Mouse (Mus musculus) heart, embryonic 10.5 days (tissue): Measurements from ENCODE around the gene Ldb1. TPM values are rescaled to one million over a fixed set of nuclear protein-coding genes. Genes with fewer than 3 reads are reported as not detected.
"Not testable (repeated sequence)": the region's sequence is repeated elsewhere in the genome, so short reads cannot be mapped to it uniquely, and the experiment has no call there.

Experiments used
- DNase-seq: peaks from one replicate; pipeline ENCODE4 v3.0.0-alpha.2; 2017; ENCODE audit warnings: low spot score
- H3K27ac ChIP-seq: fragments of 300-500 bp; sonication (generic); 2 replicates; pipeline ENCODE4 v1.5.1; 2016; ENCODE audit warnings: mild to moderate bottlenecking
- H3K27me3 ChIP-seq: fragments of 300-500 bp; sonication (generic); 2 replicates; pipeline ENCODE4 v1.6.1; 2016; ENCODE audit warnings: mild to moderate bottlenecking; ENCODE audit not compliant: poor library complexity, insufficient read depth, severe bottlenecking
- H3K36me3 ChIP-seq: fragments of 300-500 bp; sonication (generic); 2 replicates; pipeline ENCODE4 v1.6.1; 2016; ENCODE audit warnings: mild to moderate bottlenecking, moderate library complexity
- H3K4me1 ChIP-seq: fragments of 300-500 bp; sonication (generic); 2 replicates; pipeline ENCODE4 v1.6.1; 2016; ENCODE audit warnings: mild to moderate bottlenecking
- H3K4me3 ChIP-seq: fragments of 300-500 bp; sonication (generic); 2 replicates; pipeline ENCODE4 v1.5.1; 2016; ENCODE audit warnings: mild to moderate bottlenecking, moderate library complexity
- H3K9me3 ChIP-seq: fragments of 300-500 bp; sonication (generic); 2 replicates; pipeline ENCODE4 v1.6.1; 2016; ENCODE audit warnings: mild to moderate bottlenecking, moderate library complexity
- WGBS: fragments of 180-500 bp; shearing (Covaris S2); methylation state at CpG from one replicate; pipeline ENCODE4 v1.1.7; 2016; 5-methylcytosine and 5-hydroxymethylcytosine counted together
- polyA plus RNA-seq: library from polyadenylated mRNA; unstranded; fragments of >200 nt; fragmentation: Nextera tagmentation; extraction: Ambion mirVana; gene quantifications from 2 replicates; pipeline ENCODE4 v1.2.1, GENCODE M21; 2016

The Ldb1 gene
- polyA plus RNA-seq, 1 experiment from 2014 or later = 79.7 TPM

- Histone ChIP-seq H3K4me3 (no peak overlapping the region), H3K27me3 (peaks cover 6% of the 10 kb centered on the region), H3K4me1 (peaks cover 31% of the 10 kb centered on the region), H3K36me3 (peaks cover 15% of the 10 kb centered on the region), H3K9me3 (no peaks in the 10 kb centered on the region), H3K27ac (no peak overlapping the region)
- no peak for DNase-seq
- WGBS = 73% methylated on average over 9 of the region's 9 CpGs
Measured at GRCm38 (mm10) chr19:46002279-46002678, 42.7 kb downstream of the Ldb1 start.

- Histone ChIP-seq H3K27ac (no peak overlapping the region), H3K36me3 (peaks cover 12% of the 10 kb centered on the region), H3K4me3 (no peak overlapping the region), H3K27me3 (no peaks in the 10 kb centered on the region), H3K9me3 (no peaks in the 10 kb centered on the region), H3K4me1 (peaks cover 22% of the 10 kb centered on the region)
- 70% methylated on average over 1 of the region's 1 CpGs for WGBS
- DNase-seq = no peak
Measured at GRCm38 (mm10) chr19:45999378-45999777, 45.6 kb downstream of the Ldb1 start.

GRCm38 (mm10) chr19:45998694-45999217, 46.3 kb downstream of the Ldb1 start:
- Histone ChIP-seq H3K27me3 (no peaks in the 10 kb centered on the region), H3K27ac (peak overlapping the region; percentile 99), H3K4me3 (peak overlapping the region; percentile 79), H3K4me1 (peaks cover 16% of the 10 kb centered on the region), H3K36me3 (peaks cover 17% of the 10 kb centered on the region), H3K9me3 (no peaks in the 10 kb centered on the region)
- 13% methylated on average over 8 of the region's 8 CpGs for WGBS
- no peak for DNase-seq

GRCm38 (mm10) chr19:45997785-45998693, 47.0 kb downstream of the Ldb1 start, which contains the start of gene Armh3:
TSS of gene Armh3 (minus strand) at chr19:45998488.
- Histone ChIP-seq H3K27me3 (no peaks in the 10 kb centered on the region), H3K4me1 (peaks cover 8% of the 10 kb centered on the region; the same call in 1 of the 2 replicates), H3K9me3 (no peaks in the 10 kb centered on the region), H3K36me3 (peaks cover 17% of the 10 kb centered on the region), H3K27ac (peak within 1 kb of the TSS; percentile 99), H3K4me3 (peak within 1 kb of the TSS; percentile 79)
- peak; percentile 97 for DNase-seq
- 1% methylated on average over 76 of the region's 76 CpGs for WGBS

- H3K9me3 ChIP-seq = no peaks in the 10 kb centered on the region
- no peak for DNase-seq
- H3K27ac ChIP-seq = peak overlapping the region; percentile 99
- H3K36me3 ChIP-seq = peaks cover 17% of the 10 kb centered on the region
- 64% methylated on average over 5 of the region's 5 CpGs for whole genome bisulfite sequencing
- peaks cover 8% of the 10 kb centered on the region; the same call in 1 of the 2 replicates for H3K4me1 ChIP-seq
- H3K27me3 ChIP-seq = no peaks in the 10 kb centered on the region
- H3K4me3 ChIP-seq = peak overlapping the region; percentile 79
Measured at GRCm38 (mm10) chr19:45997365-45997764, 47.6 kb downstream of the Ldb1 start.

GRCm38 (mm10) chr19:45993981-45994737, 50.9 kb downstream of the Ldb1 start:
- Histone ChIP-seq H3K27me3 (no peaks in the 10 kb centered on the region), H3K36me3 (peaks cover 17% of the 10 kb centered on the region), H3K27ac (no peak overlapping the region), H3K9me3 (no peaks in the 10 kb centered on the region), H3K4me3 (no peak overlapping the region), H3K4me1 (peaks cover 12% of the 10 kb centered on the region; the same call in 1 of the 2 replicates)
- WGBS = 92% methylated on average over 13 of the region's 13 CpGs
- no peak for DNase-seq

GRCm38 (mm10) chr19:45993441-45993840, 51.6 kb downstream of the Ldb1 start:
- WGBS = 88% methylated on average over 6 of the region's 6 CpGs
- peaks cover 19% of the 10 kb centered on the region for H3K36me3 ChIP-seq
- peaks cover 12% of the 10 kb centered on the region; the same call in 1 of the 2 replicates for H3K4me1 ChIP-seq
- H3K9me3 ChIP-seq, H3K27me3 ChIP-seq, DNase-seq, H3K4me3 ChIP-seq, H3K27ac ChIP-seq: not testable (repeated sequence)

GRCm38 (mm10) chr19:45991171-45991570, 53.8 kb downstream of the Ldb1 start:
- H3K27me3 ChIP-seq = no peaks in the 10 kb centered on the region
- 91% methylated on average over 3 of the region's 3 CpGs for WGBS
- no peaks in the 10 kb centered on the region for H3K9me3 ChIP-seq
- no peak for DNase-seq
- H3K4me3 ChIP-seq = no peak overlapping the region
- H3K36me3 ChIP-seq = peaks cover 26% of the 10 kb centered on the region
- peaks cover 4% of the 10 kb centered on the region; the same call in 1 of the 2 replicates for H3K4me1 ChIP-seq
- no peak overlapping the region; the same call in 1 of the 2 replicates for H3K27ac ChIP-seq

GRCm38 (mm10) chr19:45988238-45988637, 56.8 kb downstream of the Ldb1 start:
- peaks cover 9% of the 10 kb centered on the region; the same call in 1 of the 2 replicates for H3K36me3 ChIP-seq
- 87% methylated on average over 3 of the region's 3 CpGs for WGBS
- H3K4me3 ChIP-seq = no peak overlapping the region

GRCm38 (mm10) chr19:45984379-45984778, 60.6 kb downstream of the Ldb1 start:
- no peak overlapping the region for H3K4me3 ChIP-seq
- H3K27me3 ChIP-seq = no peaks in the 10 kb centered on the region
- no peak overlapping the region for H3K27ac ChIP-seq
- no peak for DNase-seq
- no peaks in the 10 kb centered on the region for H3K4me1 ChIP-seq
- H3K9me3 ChIP-seq = no peaks in the 10 kb centered on the region
- peaks cover 17% of the 10 kb centered on the region; the same call in 1 of the 2 replicates for H3K36me3 ChIP-seq

More at GRCm38 (mm10) chr19:45988238-45988637, 56.8 kb downstream of the Ldb1 start:
- DNase-seq = no peak
- Histone ChIP-seq H3K27me3 (no peaks in the 10 kb centered on the region), H3K4me1 (peaks cover 4% of the 10 kb centered on the region; the same call in 1 of the 2 replicates), H3K27ac (no peak overlapping the region), H3K9me3 (no peaks in the 10 kb centered on the region)
